Mouse (Mus musculus) embryonic facial prominence, embryonic 15.5 days (tissue): Measurements from ENCODE around the gene Tmem35b. TPM values are rescaled to one million over a fixed set of nuclear protein-coding genes. Genes with fewer than 3 reads are reported as not detected.

Source experiments
- ATAC-seq: fragments of 200-750 bp; cut with Nextera tagmentation; 2 replicates; pipeline ENCODE4 v1.8.0; 2017; ENCODE audit warnings: low read depth, moderate TSS enrichment; ENCODE audit not compliant: insufficient number of reproducible peaks, low FRiP score, low TSS enrichment
- H3K27ac ChIP-seq: fragments of 300-500 bp; sonication (generic); replicated peaks from 2 replicates; pipeline ENCODE4 v1.5.1; 2015; ENCODE audit warnings: mild to moderate bottlenecking, inconsistent platforms
- H3K27me3 ChIP-seq: fragments of 300-500 bp; sonication (generic); 2 replicates; pipeline ENCODE4 v1.6.1; 2015; ENCODE audit warnings: inconsistent platforms
- H3K36me3 ChIP-seq: fragments of 300-500 bp; sonication (generic); 2 replicates; pipeline ENCODE4 v1.6.1; 2015; ENCODE audit warnings: mild to moderate bottlenecking, inconsistent platforms
- H3K4me1 ChIP-seq: fragments of 300-500 bp; sonication (generic); 2 replicates; pipeline ENCODE4 v1.6.1; 2015; ENCODE audit warnings: inconsistent platforms
- H3K4me2 ChIP-seq: fragments of 300-500 bp; sonication (generic); replicated peaks from 2 replicates; pipeline ENCODE4 v1.6.1; 2015; ENCODE audit warnings: mild to moderate bottlenecking, inconsistent platforms
- H3K4me3 ChIP-seq: fragments of 300-500 bp; sonication (generic); replicated peaks from 2 replicates; pipeline ENCODE4 v1.5.1; 2015; ENCODE audit warnings: mild to moderate bottlenecking, inconsistent platforms
- H3K9ac ChIP-seq: fragments of 300-500 bp; sonication (generic); 2 replicates; pipeline ENCODE4 v1.6.1; 2015; ENCODE audit warnings: inconsistent platforms
- H3K9me3 ChIP-seq: fragments of 300-500 bp; sonication (generic); replicated peaks from 2 replicates; pipeline ENCODE4 v1.6.1; 2016; ENCODE audit warnings: inconsistent platforms
- WGBS: fragments of 180-500 bp; shearing (Covaris S2); methylation state at CpG from one replicate; pipeline ENCODE4 v1.1.7; 2015; 5-methylcytosine and 5-hydroxymethylcytosine counted together
- polyA plus RNA-seq: library from polyadenylated mRNA; unstranded; fragments of >200 nt; fragmentation: Nextera tagmentation; extraction: Ambion mirVana; gene quantifications from 2 replicates; pipeline ENCODE4 v1.2.1, GENCODE M21; 2015

The Tmem35b gene
- polyA plus RNA-seq, 1 experiment from 2014 or later, result 18.1 TPM

GRCm38 (mm10) chr4:127177961-127178360 lies 54.5 kb downstream of the Tmem35b start:
- no peak for ATAC-seq
- Histone ChIP-seq H3K9ac (no peak overlapping the region), H3K9me3 (no peaks in the 10 kb centered on the region), H3K4me2 (no peak overlapping the region), H3K27ac (no peak overlapping the region), H3K36me3 (no peaks in the 10 kb centered on the region), H3K27me3 (peaks cover 22% of the 10 kb centered on the region), H3K4me3 (no peak overlapping the region), H3K4me1 (0 out of 2 replicates have a peak, but pooled peaks cover 4% of the 10 kb centered on the region)
- 75% methylated on average over 11 of the region's 11 CpGs for WGBS

- no peak overlapping the region for H3K9ac ChIP-seq
- H3K4me3 ChIP-seq, result no peak overlapping the region
- ATAC-seq, result no peak
- no peak overlapping the region for H3K27ac ChIP-seq
- H3K9me3 ChIP-seq, result no peaks in the 10 kb centered on the region
- no peaks in the 10 kb centered on the region for H3K4me1 ChIP-seq
- WGBS, result 50% methylated on average over 9 of the region's 9 CpGs
- peaks cover 22% of the 10 kb centered on the region for H3K27me3 ChIP-seq
- no peaks in the 10 kb centered on the region for H3K36me3 ChIP-seq
- no peak overlapping the region for H3K4me2 ChIP-seq
Measured at GRCm38 (mm10) chr4:127178671-127179070, 55.2 kb downstream of the Tmem35b start.

Other genes starting within 250 kb of the Tmem35b start
- gene Zmym4, start 155.6 kb upstream of the Tmem35b start, polyA plus RNA-seq, result 19.8 and 20.3 TPM in 2 replicates
- 76.4 and 82.6 TPM in 2 replicates for gene Sfpq, start 102.4 kb upstream of the Tmem35b start, polyA plus RNA-seq
- gene Zmym1, start 62.5 kb upstream of the Tmem35b start, polyA plus RNA-seq, result 14.5 and 17.5 TPM in 2 replicates
- gene Zmym6, start 46.3 kb upstream of the Tmem35b start, polyA plus RNA-seq, result 21.5 and 24.1 TPM in 2 replicates
- 1.7 and 2.0 TPM in 2 replicates for gene Dlgap3, start 45.5 kb downstream of the Tmem35b start, polyA plus RNA-seq
- 47.5 and 55.4 TPM in 2 replicates for gene Smim12, start 120.1 kb downstream of the Tmem35b start, polyA plus RNA-seq
- gene Gja4, start 190.3 kb downstream of the Tmem35b start, polyA plus RNA-seq, result 17.7 and 17.8 TPM in 2 replicates
- gene Gjb3, start 207.2 kb downstream of the Tmem35b start, polyA plus RNA-seq, result 14.3 and 16.0 TPM in 2 replicates
- 4.4 and 5.3 TPM in 2 replicates for gene Gjb4, start 230.4 kb downstream of the Tmem35b start, polyA plus RNA-seq
- 2.3 and 3.4 TPM in 2 replicates for gene Gjb5, start 234.5 kb downstream of the Tmem35b start, polyA plus RNA-seq